Mouse (Mus musculus) liver (tissue): Measurements from ENCODE around the gene Nr1h2.

Experiments used
- DNase-seq: peaks from one replicate; pipeline ENCODE4 v3.0.0-alpha.2; 2020; ENCODE audit warnings: mixed read lengths

Nr1h2 gene

DNA sequence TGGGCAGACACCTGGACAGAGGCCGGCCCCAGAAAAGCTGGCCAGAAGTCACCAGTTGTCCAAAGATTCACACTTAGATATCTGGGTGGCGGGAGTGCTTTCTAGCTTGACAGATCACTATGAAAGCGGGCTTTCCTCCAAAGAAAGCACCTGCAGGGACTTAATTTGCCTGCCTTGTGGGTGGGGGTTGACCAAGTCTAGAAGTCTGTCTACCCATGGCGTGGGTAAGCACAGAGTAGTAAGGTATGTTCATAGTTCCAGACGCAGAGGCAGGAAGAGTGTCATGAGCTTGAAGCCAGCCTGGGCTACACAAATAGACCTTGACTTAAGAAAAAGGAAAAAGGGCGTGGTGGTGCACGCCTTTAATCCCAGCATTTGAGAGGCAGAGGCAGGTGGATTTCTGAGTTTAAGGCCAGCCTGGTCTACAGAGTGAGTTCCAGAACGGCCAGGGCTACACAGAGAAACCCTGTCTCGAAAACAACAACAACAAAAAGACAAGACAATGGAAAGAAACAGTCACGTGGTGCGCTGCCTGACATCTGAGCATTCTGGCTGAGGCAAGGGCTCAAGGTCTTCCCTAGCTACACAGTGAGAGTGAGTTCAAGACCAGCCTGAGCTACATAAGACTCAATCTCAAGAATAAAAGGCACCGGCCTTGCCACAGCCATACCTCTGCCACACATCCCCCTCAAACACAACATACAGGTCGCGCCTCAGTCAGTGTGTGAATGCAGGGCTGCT is 27.2 kb downstream of the Nr1h2 start:
- DNase-seq: no peak

DNA sequence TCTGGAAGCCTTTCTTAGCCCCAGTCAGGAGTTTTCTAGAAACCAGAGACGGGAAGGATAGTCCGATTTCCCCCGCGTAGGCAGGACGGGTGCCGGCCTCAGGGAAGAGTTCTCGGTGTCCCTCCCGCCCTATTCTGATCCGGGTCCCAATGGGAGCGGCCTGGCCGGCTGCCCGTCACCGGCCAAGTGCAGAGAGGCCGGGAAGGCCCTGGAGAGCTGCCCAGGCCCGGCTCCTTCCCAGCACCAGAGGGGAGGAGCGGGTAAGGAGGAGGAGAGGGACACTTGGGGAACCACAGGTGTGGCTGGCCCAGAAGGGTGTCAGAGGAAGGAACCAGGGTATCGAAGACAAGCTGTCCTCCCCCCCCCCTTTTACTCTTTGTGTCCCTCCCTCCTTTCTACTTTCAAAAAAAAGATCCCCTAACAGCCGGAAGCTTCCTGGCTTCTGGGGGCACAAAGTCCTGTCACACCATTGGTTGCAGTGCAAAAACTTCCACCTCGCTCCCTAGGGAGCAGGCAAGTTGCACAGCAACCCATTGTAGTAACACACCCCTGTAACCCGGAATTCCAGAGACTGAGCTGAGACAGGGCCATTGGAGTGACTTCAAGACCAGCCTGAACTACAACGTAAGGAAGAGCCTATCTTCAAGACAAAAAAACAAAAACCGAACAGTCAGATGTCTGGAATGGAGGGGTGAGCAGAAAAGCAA is 28.5 kb downstream of the Nr1h2 start:
- DNase-seq: no peak

DNA sequence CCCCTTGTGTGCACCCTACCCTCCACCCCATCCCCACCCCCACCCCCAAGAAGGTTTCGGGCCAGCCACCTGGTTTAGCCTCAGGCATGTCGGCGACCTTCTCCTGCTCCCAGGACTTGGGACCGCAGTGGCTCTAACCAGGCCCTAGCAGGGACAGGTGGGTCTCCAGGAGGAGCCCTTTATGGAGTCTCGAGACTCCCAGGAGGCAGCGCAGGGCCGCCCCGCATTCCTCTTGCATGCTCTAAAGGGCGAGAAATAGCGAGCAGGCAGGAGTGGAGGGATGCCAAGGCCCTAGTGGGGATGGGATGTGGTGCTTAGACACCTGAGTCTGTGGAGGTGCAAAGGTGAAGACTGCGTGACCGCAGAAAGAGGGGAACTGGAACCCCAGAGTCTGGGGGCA is 29.2 kb downstream of the Nr1h2 start, which contains the start of gene Mybpc2:
Gene Mybpc2, minus strand, starts transcription at position 155 of the 400 bp plus-strand sequence.
- no peak for DNase-seq

DNA sequence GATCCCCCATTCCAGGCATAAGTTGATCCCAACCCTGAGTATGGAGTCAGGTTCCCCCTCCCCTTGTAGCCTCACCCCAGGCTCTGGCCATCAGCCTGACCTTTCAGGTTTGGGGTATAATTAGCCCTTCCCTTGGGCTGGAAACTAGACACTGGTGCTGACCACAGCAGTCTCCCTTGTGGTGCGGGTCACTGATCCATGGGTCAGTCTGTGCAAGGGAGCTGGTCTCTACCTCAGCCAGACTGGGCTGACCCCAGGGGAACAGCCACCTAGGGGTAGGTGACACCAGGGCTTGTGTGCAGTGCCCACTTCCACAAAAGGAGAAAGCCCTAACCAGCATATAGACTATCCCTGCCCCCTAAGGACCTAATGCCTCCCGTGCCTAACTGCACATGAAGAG is 30.7 kb downstream of the Nr1h2 start:
- DNase-seq: no peak

DNA sequence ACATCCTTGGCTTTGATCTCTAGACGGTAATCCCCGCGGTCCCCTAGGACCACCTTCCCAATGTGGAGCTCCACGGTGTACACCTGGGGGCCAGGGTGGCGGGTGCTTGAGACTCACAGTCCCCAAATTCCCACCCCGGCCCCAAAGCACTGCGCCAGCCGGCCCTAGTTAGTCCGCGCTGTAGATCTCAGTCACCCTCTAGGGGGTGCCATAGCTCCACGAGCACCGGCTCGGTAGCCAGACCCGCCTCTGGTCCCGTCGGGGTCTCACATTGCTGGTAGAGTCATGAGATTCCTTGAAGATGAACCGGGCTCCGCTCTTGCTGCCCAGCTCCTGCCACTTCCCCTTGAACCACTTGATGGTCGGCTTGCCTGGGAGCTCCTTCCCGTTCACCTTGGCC is 32.0 kb downstream of the Nr1h2 start:
- DNase-seq: peak; percentile 50

DNA sequence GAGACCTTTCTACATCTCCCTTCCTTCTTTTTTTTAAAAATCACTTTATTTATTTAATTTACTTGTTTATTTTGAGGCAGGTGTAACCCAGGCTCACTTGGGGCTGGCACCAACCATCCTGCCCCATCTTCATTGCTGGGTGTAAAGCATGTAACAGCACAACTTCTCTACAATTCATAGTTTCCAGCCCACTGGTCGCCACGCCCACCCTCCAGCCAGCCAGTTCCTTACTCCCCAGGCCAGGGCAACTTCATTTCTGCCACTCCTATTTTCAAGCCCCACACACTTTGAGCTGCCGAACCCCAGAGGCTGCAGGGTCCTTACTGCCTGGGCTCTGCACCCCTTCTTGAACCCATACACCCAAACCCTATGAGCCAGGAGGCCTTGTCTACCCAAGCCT is 32.8 kb downstream of the Nr1h2 start:
- DNase-seq: no peak

DNA sequence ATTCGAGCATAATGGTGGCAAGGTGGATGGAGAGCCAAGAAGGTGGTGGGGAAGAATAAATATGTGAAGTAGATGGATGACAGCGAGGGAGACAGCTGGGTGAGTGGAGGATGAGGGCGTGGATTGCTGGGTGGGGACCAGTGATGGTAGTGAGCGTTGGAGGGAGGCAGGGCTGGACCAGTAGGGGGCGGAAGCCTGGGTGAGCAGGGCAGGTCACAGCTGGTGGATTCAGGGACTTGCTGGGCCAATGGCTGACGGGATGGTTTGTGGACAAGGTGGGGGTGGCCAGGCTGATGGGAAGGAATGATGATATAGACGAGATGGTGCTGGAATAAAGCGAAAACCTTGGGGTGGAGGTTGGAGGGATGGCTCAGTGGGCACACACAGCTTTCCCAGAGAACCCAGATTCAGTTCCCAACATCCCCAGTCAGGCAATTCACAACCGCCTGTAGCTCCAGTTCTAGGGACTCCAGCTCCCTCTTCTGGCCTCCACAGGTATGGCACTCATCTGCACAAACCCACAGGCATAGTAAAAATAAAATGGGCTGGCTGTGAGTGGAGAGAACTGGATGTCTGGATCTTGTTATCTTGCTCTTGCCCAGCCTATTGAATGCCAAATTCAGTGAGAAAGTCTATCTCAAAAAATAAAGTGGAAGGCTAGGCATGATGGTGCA is 34.4 kb downstream of the Nr1h2 start:
- DNase-seq: no peak

DNA sequence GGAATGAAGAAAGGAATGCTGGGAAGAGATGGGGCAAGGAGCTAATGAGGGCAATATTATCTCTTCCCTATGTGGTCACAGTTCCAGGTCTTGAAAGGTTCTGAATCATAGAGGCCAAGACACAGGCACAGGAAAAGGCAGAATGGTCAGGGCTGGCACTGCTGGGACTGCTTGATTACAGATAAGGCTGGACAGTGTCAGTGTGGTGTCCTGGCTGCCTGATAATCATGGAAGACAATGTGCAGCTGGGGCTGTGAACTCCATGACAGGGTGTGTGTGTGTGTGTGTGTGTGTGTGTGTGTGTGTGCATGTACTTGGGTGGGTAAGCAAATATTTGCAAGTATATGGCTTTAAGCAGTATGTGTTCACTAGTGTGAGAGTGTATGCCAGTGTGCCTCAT is 46.3 kb downstream of the Nr1h2 start:
- DNase-seq: no peak

DNA sequence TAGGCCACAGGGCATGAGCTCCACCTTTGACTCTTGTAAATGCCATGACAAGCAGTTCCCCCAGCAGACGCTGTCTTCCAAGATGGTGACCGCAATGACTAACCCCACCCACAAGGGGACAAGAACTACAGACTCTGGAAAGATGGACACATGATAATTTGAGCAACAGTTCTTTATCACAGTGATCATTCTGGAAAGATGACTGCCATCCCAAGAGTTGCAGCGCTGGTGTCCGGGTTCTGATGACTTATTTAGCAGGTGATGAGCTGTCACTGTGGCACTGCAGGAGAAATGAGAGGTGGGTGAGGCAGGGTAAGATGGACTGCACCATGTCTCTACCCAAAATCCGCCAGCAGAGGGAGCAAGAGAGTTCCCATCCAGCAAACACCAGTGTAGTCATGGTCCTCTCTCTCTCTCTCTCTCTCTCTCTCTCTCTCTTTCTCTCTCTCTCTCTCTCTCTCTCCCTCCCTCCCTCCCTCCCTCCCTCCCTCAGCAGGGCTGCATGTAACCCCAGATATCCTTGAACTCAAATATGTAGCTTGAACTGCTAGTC is 52.1 kb downstream of the Nr1h2 start:
- DNase-seq: peak; percentile 80

DNA sequence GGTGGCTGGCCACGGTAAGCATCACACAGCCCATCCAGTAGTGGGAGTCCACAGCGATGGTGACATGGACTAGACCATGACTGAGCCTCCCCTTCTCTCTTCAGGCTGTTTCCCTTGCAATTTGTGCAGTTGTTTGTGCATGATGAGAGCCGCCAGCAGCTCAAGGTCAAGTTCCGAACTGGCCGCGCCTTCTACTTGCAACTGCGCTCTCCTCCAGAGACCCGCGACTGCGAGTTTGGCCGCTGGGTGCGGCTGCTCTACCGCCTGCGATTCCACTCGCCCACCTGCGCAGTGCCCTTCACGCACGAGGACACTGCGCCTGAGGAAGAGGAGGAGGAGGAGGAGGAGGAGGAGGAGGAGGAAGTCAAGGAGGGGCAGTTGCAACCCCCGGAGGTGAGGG is 53.7 kb downstream of the Nr1h2 start:
- no peak for DNase-seq
